Mouse (Mus musculus) gastrocnemius, postnatal 4 days (tissue): ENCODE results near the gene Nmnat3. TPM values are rescaled to one million over a fixed set of nuclear protein-coding genes. Genes with fewer than 3 reads are reported as not detected.

Experiments
- total RNA-seq, 2 experiments: library from RNA; stranded (reverse); gene quantifications; 2 replicates each; pipeline ENCODE4 v1.2.3; 2021

The Nmnat3 gene
- total RNA-seq, 2 experiments from 2014 or later = 5.8 to 7.3 TPM

Other genes starting within 250 kb of the Nmnat3 start
- gene Rbp1, start 135.5 kb downstream of the Nmnat3 start, total RNA-seq = 10 to 100 TPM; 11.8 to 13.7 TPM
- under 1 TPM in 1 of 2 experiments, not detected in 1; 0.59 TPM for gene Rbp2, start 198.7 kb downstream of the Nmnat3 start, total RNA-seq